Mouse (Mus musculus): ENCODE results near the gene Nipsnap2.

GRCm38 (mm10) chr5:129731021-129731420 is 6.2 kb downstream of the Nipsnap2 start:
- TF ChIP-seq CTCF (IDR thresholded peaks at IDR 0.05; ENCODE audit: low read depth) = no peak
- TF ChIP-seq EP300 (IDR thresholded peaks at IDR 0.05; ENCODE audit: low read depth) = no peak
